Mouse (Mus musculus): ENCODE data around the gene Fam43b. TPM values are rescaled to one million over a fixed set of nuclear protein-coding genes. Genes with fewer than 3 reads are reported as not detected.

Gene Fam43b
- total RNA-seq, 4 experiments from 2014 or later, result not detected

- DNase-seq (ENCODE audit: low spot score), result no peak
Measured at GRCm38 (mm10) chr4:138352692-138353091, 43.6 kb downstream of the Fam43b start.

- DNase-seq (ENCODE audit: low spot score), result no peak
Measured at GRCm38 (mm10) chr4:138351821-138352220, 44.5 kb downstream of the Fam43b start.

- no peak for DNase-seq (ENCODE audit: low spot score)
Measured at GRCm38 (mm10) chr4:138348716-138349115, 47.6 kb downstream of the Fam43b start.

GRCm38 (mm10) chr4:138347280-138347679 lies 49.0 kb downstream of the Fam43b start:
- DNase-seq (ENCODE audit: low spot score), result no peak

- peak; percentile 63 for DNase-seq (ENCODE audit: low spot score)
Measured at GRCm38 (mm10) chr4:138344891-138345545, 51.3 kb downstream of the Fam43b start.

Other genes starting within 250 kb of the Fam43b start
- gene Hp1bp3, start 180.2 kb downstream of the Fam43b start, total RNA-seq (2022), result 10 to 100 TPM; 81.4 to 89.4 (median 84.4) TPM
- gene Sh2d5, start 146.1 kb downstream of the Fam43b start, total RNA-seq (2022), result under 1 TPM in 1 of 4 experiments, not detected in 3; 0.50 TPM
- under 1 TPM in 3 of 4 experiments, not detected in 1; 0.11 to 0.22 (median 0.14) TPM for gene Kif17, start 146.1 kb downstream of the Fam43b start, total RNA-seq (2022)
- gene Ddost, start 91.8 kb downstream of the Fam43b start, total RNA-seq (2022), result 10 to 100 TPM; 63.3 to 65.5 (median 64.3) TPM
- gene Pink1, start 70.2 kb downstream of the Fam43b start, total RNA-seq (2022), result 100 to 1,000 TPM; 791 to 970 (median 864) TPM
- 1 to 10 TPM; 2.1 to 3.2 (median 2.8) TPM for gene Cda, start 28.5 kb downstream of the Fam43b start, total RNA-seq (2022)
- gene Mul1, start 38.1 kb upstream of the Fam43b start, total RNA-seq (2022), result 10 to 100 TPM; 72.0 to 84.5 (median 75.5) TPM
- 10 to 100 TPM; 10.8 to 12.7 (median 11.1) TPM for gene Camk2n1, start 57.8 kb upstream of the Fam43b start, total RNA-seq (2022)
- not detected for gene Vwa5b1, start 239.4 kb upstream of the Fam43b start, total RNA-seq (2022)